Mouse (Mus musculus): Measurements from ENCODE around the gene Olfr1106. TPM values are rescaled to one million over a fixed set of nuclear protein-coding genes. Genes with fewer than 3 reads are reported as not detected.

Olfr1106 gene
- polyA plus RNA-seq (2021): not detected

DNA sequence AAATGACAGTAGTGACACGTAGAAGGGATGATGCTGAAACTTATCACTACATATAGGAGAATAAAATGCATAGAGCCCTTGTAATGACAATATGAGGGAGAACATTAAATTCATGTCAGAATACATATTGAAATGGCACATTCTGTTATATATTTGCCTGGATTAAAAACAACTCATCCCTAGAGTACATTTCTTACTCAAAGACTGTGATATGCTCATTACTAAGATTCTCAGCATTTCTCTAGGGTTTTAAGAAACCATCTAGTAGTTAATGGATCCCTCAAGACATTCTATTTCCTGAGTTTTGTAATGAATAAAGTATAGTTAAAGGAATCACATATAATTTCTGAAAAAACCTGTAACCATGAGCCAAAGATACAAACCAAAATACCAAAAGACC is at the start of gene Olfr1106:
TSS of gene Olfr1106 (minus strand) at position 101 of the 400 bp plus-strand sequence.
- DNase-seq (ENCODE audit: low read depth, low spot score): no peak
- ChIA-PET CTCF (no interaction called here), POLR2A (no interaction called here)
- no peak for TF ChIP-seq CTCF (IDR thresholded peaks at IDR 0.05)
- in situ Hi-C loops (cut with MboI; ENCODE audit: low pct_unique_long_range_greater_than_20kb): no loop called here
- no peak for ATAC-seq
- H3K27me3 ChIP-seq: no peaks in the 10 kb centered on the region

DNA sequence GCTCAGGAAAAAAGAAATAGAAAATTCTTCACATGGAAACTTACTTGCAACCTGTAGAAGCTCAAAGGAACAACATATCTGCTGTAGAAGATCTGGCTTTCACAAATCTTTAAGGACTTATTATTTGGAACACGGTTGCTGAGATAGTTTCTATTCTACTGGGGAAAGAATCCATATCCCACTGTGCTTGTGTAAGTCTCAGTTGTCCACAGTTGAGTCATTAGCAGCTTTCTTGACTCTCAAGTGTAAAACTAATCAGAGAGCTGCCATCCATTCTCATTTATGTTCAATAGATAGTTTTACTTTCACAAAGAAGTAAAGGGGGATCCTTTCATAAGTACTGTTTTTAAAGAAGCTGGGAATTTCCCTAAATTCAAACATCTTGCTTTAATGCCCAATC is 43.8 kb upstream of the Olfr1106 start, which contains the start of gene Olfr1109:
TSS of gene Olfr1109 (minus strand) at position 101 of the 400 bp plus-strand sequence.
- DNase-seq (ENCODE audit: low read depth, low spot score): no peak
- no peaks in the 10 kb centered on the region for H3K27me3 ChIP-seq
- in situ Hi-C loops (cut with MboI; ENCODE audit: low pct_unique_long_range_greater_than_20kb): no loop called here
- ChIA-PET POLR2A (no interaction called here), CTCF (no interaction called here)
- no peak for TF ChIP-seq CTCF (IDR thresholded peaks at IDR 0.05)
- ATAC-seq: no peak

DNA sequence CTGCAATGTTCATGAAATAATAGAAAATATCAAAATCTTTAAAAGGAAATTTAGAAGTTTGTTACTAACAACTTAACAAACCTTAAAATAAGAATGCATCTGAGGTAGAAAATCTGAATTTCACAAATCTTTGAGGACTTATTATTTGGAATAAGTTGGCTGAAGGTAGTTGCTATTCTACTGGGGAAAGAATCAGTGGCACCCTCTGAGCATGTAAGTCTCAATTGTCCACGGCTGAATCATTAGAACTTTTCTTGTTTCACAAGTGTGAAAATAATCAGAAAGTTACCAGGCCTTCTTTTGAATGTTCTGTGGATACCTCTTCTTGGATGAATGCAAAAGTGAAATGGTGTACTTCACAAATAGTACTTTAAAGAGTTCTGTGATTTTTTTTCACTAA is 23.6 kb upstream of the Olfr1106 start, which contains the start of gene Olfr1107:
TSS of gene Olfr1107 (minus strand) at position 101 of the 400 bp plus-strand sequence.
- TF ChIP-seq CTCF (IDR thresholded peaks at IDR 0.05): no peak
- POLR2A ChIA-PET: no interaction called here

DNA sequence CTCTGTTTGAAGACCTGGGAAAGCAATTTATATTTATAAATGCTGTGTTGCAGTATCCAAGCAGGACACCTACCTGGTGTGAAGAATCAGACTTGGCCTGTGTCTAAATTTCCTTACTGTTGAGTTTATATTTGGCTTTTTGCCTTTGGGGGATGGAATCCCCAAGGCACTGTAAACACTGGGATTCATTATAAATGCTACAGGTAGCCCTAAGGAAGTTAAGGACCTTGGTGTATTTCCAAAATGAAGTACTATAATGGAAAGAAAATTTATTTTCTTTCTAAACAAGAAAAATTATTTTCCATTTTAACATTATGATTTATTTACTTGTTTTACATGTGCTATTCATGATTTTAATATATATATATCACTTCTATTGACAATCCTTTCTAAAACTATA is 15.6 kb downstream of the Olfr1106 start, which contains the start of gene Olfr1105:
TSS of gene Olfr1105 (minus strand) at position 101 of the 400 bp plus-strand sequence.
- in situ Hi-C loops (cut with MboI; ENCODE audit: low pct_unique_long_range_greater_than_20kb): no loop called here

More for the DNA sequence above, 23.6 kb upstream of the Olfr1106 start, which contains the start of gene Olfr1107:
- H3K27me3 ChIP-seq: no peaks in the 10 kb centered on the region
- CTCF ChIA-PET: no interaction called here
- in situ Hi-C loops (cut with MboI; ENCODE audit: low pct_unique_long_range_greater_than_20kb): no loop called here
- ATAC-seq (no peak), DNase-seq (ENCODE audit: low read depth, low spot score) (no peak)

DNA sequence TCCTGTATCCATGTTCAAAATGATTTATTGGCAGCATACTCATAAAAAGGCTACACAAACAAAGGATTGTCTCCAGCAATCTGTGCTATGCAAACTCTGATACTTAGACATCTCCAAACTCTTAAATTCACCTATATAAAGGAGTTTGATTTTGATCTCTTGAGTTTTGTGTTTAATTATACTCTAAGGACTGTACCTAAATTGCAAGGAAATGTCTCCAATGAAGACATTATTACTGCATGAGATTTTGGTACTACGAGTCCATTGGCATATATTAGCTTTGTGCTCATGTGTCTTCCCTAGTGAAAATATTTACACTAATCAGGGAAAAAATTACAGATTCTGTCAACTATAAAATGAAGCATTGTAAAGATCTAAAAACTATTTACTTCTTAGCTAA is 25.1 kb downstream of the Olfr1106 start, which contains the start of gene Olfr1104:
TSS of gene Olfr1104 (minus strand) at position 101 of the 400 bp plus-strand sequence.
- in situ Hi-C loops (cut with MboI; ENCODE audit: low pct_unique_long_range_greater_than_20kb): no loop called here
- POLR2A ChIA-PET: no interaction called here
- CTCF ChIA-PET: no interaction called here
- DNase-seq (ENCODE audit: low read depth, low spot score): no peak
- no peak for ATAC-seq
- H3K27me3 ChIP-seq: peaks cover 4% of the 10 kb centered on the region
- no peak for TF ChIP-seq CTCF (IDR thresholded peaks at IDR 0.05)

More for the DNA sequence above, 15.6 kb downstream of the Olfr1106 start, which contains the start of gene Olfr1105:
- no peak for ATAC-seq
- TF ChIP-seq CTCF (IDR thresholded peaks at IDR 0.05): no peak
- CTCF ChIA-PET: no interaction called here
- DNase-seq (ENCODE audit: low read depth, low spot score): no peak
- POLR2A ChIA-PET: no interaction called here
- no peaks in the 10 kb centered on the region for H3K27me3 ChIP-seq

DNA sequence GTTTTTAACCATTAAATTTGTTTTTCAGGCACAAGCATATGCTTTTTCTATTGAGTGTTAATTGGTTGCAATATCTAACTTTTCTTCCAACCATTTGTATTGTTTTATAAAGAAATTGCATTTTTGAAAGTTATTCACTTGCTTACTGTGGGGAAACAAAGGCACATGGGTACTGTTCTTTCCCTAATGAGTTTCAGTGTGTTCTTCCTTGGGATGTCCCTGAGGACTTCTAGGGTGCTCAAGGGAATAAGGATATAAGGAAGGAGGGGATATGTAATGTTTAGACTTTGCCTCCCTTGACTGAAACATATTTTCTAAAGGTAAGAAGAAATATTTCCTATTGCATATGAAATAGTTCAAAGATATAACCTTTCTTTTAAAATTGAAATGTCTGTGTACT is 54.0 kb downstream of the Olfr1106 start, which contains the start of gene Olfr1102:
TSS of gene Olfr1102 (plus strand) at position 301 of the 400 bp plus-strand sequence.
- POLR2A ChIA-PET: no interaction called here
- DNase-seq (ENCODE audit: low read depth, low spot score): no peak
- in situ Hi-C loops (cut with MboI; ENCODE audit: low pct_unique_long_range_greater_than_20kb): no loop called here
- H3K27me3 ChIP-seq: no peaks in the 10 kb centered on the region
- no peak for ATAC-seq
- CTCF ChIA-PET: interaction anchor here (1.1 kb wide), 1 partner anchor 10 kb away, joined by 3 read pairs; no protein-coding TSS in a partner anchor
- no peak for TF ChIP-seq CTCF (IDR thresholded peaks at IDR 0.05)

Other genes starting within 250 kb of the Olfr1106 start
- gene Olfr141, start 242.3 kb downstream of the Olfr1106 start, polyA plus RNA-seq (2021): not detected
- not detected for gene Olfr1094, start 227.6 kb downstream of the Olfr1106 start, polyA plus RNA-seq (2021)
- gene Olfr1095, start 200.6 kb downstream of the Olfr1106 start, polyA plus RNA-seq (2021): not detected
- gene Gm13723, start 177.5 kb downstream of the Olfr1106 start, polyA plus RNA-seq (2021): not detected
- gene Olfr1097, start 160.1 kb downstream of the Olfr1106 start, polyA plus RNA-seq (2021): not detected
- gene Olfr1098, start 127.7 kb downstream of the Olfr1106 start, polyA plus RNA-seq (2021): not detected
- not detected for gene Olfr1099, start 91.6 kb downstream of the Olfr1106 start, polyA plus RNA-seq (2021)
- not detected for gene Olfr1100, start 72.3 kb downstream of the Olfr1106 start, polyA plus RNA-seq (2021)
- not detected for gene Olfr1101, start 61.1 kb downstream of the Olfr1106 start, polyA plus RNA-seq (2021)
- not detected for gene Olfr1102, start 53.9 kb downstream of the Olfr1106 start, polyA plus RNA-seq (2021)
- not detected for gene Olfr1104, start 25.2 kb downstream of the Olfr1106 start, polyA plus RNA-seq (2021)
- gene Olfr1105, start 15.7 kb downstream of the Olfr1106 start, polyA plus RNA-seq (2021): not detected
- gene Olfr1107, start 23.5 kb upstream of the Olfr1106 start, polyA plus RNA-seq (2021): not detected
- not detected for gene Olfr1109, start 43.7 kb upstream of the Olfr1106 start, polyA plus RNA-seq (2021)
- not detected for gene Olfr259, start 62.3 kb upstream of the Olfr1106 start, polyA plus RNA-seq (2021)
- gene Olfr1110, start 88.0 kb upstream of the Olfr1106 start, polyA plus RNA-seq (2021): not detected
- gene Olfr1111, start 100.4 kb upstream of the Olfr1106 start, polyA plus RNA-seq (2021): not detected
- not detected for gene Olfr1112, start 135.5 kb upstream of the Olfr1106 start, polyA plus RNA-seq (2021)
- gene Olfr1113, start 156.7 kb upstream of the Olfr1106 start, polyA plus RNA-seq (2021): not detected
- gene Olfr1115, start 195.7 kb upstream of the Olfr1106 start, polyA plus RNA-seq (2021): not detected
- not detected for gene Olfr1116, start 215.3 kb upstream of the Olfr1106 start, polyA plus RNA-seq (2021)

All from Patski (cell line).